Mouse (Mus musculus) layer of hippocampus, adult 9-10 months (tissue): Measurements from ENCODE around the gene Rilpl1.
"Not testable (repeated sequence)": the region's sequence is repeated elsewhere in the genome, so short reads cannot be mapped to it uniquely, and the experiment has no call there.

ENCODE experiments used
- DNase-seq: peaks from one replicate; pipeline ENCODE4 v3.0.0; 2022; ENCODE audit warnings: low spot score

The Rilpl1 gene

DNA sequence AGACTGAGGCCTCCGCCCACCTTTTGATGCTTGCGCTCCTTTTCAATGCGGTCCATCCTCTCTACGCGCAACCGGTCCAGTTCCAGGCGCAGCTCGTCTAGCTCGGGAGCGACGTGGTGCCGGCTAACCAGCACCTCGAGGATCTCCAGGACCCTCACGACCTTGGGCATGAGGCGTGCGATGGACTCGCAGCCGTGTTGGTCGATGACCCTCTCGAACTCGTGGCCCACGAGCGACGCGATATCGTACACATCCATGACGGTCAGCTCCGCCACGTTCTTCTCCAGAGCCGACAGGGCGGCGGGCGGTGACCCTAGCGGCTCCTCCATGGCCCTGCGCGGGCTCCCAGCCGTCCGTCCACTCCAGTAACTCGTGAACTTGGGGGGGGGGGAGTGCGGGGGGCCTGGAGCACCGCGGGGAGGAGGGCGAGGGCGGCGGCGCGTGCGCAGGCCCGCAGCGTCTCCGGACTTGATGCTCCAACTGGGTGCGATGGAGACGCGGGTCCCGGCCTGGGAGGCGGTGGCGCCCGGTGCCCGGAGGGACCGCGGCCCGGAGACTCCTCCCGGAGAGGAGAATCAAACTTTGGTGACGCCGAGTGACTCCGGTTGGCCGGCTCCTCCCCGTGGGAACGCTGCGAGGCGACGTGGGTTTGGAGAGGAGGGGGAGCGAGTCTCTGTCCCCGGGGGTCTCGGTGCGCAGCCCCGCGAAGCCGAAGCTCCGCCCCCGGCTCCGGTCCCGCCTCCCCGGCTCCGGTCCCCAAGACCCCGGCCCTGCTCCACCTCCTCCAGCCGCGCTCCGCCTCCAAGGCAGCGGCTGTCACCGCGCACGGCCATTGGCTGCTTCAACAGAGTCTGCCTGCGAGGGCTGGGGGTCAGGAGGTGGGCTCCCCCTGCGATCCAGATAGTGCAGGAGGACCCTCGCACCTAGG is at the start of gene Rilpl1:
Rilpl1 (minus strand) TSS at position 737 of the 928 bp plus-strand sequence.
- no peak for DNase-seq

DNA sequence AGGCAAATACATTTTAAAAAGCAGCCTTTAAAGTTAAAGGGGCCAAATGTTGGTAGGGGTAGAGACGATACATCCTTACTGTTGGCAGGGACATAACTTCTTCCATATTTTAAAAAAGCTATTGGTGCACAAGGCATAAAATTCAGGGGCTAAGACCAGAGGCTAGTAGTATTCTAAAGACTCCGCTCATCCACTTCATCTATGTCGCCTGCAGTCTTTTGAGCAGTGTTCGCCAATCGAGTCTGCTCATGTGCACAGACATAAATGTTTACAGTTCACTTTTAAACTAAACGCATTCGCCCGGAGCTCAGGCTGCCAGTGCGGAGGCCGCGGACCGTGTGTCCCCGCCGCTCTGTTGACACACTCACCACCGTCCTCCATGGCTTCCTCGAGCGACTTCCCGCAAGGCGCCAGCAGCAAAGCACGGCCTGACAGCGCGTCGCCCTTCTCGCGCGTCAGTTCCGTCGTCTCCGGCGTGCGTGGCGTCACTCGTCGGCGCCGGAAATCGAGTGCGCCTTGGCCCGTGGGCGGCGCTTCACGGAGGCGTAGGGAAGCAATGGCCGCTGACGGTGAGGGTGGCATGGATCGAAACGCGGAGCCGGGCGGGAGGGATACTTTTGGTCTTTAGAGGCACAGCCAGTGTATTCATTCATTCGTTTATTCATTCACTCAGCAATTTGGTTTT is 47.6 kb upstream of the Rilpl1 start, which contains the start of the genes Eif2b1 and Gtf2h3:
Eif2b1 (minus strand) TSS at position 499 of the 685 bp plus-strand sequence.
Gtf2h3 (plus strand) TSS at position 508 of the 685 bp plus-strand sequence.
- DNase-seq = peak; percentile 71

DNA sequence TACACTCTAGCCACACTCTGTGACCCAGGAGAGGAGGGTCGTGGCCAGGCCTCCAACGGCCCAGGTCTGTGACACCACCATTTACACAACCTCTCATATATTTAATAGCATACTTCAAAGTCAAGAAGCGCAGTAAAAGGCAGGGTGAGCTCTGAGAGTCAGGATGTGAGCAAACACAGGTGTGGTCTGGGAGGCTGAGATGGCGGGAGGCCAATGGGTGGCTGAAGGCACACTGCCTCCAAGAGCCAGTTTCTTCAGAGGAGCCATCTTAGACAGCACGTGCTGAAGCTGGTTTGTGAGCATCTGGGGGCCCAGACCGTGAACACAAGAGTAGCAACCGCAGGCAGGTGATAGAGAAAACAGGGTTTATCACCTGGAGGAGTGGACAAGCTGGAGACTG is 44.3 kb upstream of the Rilpl1 start:
- DNase-seq = no peak

DNA sequence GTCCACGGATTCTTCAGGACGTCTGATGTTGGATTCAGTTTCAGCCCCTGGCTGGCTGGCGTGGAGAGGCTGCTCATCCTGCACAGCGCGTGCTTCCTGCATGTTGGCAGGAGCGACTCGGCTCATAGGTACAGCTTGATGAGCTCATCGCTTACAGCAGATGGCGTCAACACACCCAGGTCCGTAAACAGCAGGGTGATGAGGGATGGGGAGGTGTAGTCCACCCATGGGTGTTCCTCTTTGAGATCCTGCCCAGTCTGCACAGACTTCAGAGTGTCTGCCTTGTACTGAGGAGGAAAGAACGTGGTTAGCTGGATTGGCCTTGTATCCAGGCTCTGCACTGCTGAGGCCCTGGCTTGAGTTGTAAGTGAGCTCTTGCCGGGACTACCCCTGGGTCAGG is 39.9 kb upstream of the Rilpl1 start:
- DNase-seq = peak; percentile 29

DNA sequence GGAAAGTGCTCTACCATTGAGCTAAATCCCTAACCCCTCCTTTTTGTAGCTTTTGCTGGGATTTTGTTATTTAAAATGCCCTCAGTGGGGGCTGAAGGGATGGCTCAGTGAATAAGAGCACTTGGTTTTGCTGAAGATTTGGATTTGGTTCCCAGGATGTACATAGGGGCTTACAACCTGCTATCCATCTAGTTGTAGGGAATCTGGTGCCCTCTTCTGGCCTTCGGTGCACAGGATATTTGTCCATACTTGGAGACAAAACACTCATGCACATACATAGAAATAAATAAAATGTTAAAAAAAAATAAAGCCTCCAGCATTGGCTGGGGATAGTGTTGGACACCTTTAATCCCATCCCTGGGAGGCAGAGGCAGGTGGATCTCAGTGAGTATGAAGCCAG is 24.0 kb upstream of the Rilpl1 start:
- DNase-seq = no peak

DNA sequence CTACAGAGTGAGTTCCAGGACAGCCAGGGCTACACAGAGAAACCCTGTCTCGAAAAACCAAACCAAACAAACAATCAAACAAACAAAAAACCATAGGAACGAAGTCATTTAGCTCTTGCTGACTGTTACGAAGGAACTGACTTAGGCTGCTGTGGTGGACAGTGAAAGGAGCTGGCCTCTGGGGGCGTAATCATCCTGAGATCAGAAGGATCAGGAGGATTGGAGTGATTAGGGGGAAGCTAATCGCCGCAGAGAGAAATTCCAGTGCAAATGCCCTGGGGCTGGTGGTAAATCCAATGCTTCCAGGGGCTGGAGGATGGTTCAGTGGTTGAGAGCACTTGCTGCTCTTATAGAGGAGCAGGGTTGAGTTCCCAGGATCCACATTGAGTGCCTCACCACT is 22.4 kb upstream of the Rilpl1 start:
- DNase-seq = no peak

DNA sequence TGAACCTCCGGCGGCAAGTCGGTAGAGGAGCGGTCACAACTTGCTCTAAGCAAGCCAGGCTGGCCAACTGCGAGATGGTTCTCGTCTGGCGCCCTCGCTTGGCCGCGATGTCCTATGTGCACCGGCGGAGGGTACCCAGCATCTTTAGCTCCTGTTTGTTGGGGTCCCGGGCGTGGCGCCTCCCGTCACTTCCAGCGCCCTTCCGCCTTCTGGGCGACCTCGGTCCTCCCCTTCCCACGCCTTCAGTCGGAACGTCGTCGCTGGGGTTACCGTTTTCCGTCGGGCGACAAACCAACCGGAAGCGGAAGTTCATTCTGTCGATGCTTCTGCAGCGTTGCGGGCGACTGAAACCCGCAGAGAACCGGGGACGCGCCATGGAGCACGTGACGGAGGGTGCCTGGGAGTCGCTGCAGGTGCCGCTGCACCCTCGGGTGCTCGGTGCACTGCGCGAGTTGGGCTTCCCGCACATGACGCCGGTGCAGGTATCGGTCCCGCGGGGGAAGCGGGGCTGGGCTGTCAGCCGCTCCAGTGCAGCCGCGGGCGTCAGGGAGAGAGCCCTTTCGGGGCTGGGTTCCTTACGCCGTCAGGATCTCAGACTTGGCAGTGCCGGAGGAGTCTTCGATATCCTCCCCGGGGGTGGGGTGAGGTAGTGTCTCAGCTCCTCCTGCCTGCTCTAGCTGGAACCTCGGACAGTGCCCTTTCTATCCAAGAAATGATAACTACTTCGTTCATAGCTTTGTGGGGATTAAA is 21.5 kb upstream of the Rilpl1 start, which contains the start of gene Ddx55:
Ddx55 (plus strand) TSS at position 307 of the 750 bp plus-strand sequence.
- DNase-seq = no peak

DNA sequence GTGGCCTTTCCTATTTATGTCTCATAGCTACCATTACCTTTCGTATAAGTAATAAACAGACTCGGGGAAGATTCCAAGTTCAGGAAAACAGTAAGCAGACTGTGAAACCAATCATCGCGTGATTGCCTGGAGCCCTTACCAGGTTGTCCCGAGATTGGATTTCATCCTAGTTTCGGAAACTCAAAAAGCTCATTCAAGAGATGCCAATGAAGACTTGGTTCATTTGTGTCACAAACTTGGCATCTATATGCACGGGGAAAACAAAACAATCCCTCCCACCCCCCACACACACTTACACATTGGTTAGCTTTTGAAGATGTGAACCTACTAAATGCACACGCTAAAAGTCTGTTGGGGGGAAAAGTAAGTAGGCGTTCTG is 20.9 kb upstream of the Rilpl1 start:
- no peak for DNase-seq

DNA sequence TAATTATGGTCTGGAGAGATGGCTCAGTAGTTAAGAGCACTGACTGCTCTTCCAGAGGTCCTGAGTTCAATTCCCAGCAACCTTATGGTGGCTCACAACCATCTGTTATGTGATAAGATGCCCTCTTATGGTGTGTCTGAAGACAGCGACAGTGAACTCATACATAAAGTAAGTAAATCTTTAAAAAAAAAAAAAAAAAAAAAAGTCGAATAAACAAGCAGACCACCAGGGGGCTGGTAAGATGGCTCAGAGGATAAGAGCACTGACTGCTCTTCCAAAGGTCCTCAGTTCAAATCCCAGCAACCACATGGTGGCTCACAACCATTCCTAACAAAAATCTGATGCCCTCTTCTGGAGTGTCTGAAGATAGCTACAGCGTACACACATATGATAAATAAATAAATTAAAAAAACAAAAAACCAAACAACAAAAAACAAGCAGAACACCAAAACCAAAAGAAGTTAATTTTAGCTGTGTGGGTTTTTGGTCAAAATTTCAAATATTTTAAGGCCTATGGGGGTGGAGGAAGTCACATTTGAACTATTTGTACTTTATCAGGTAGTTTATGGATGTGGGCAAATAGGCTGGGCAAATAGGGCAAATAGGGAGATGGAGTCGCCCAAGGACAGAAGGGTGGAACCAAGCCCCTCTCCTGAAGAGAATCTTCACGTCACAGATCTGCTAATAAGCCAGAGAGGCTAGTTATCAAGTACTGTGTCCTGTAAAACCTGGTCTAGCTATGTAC is 20.3 kb upstream of the Rilpl1 start:
- DNase-seq = not testable (repeated sequence)

DNA sequence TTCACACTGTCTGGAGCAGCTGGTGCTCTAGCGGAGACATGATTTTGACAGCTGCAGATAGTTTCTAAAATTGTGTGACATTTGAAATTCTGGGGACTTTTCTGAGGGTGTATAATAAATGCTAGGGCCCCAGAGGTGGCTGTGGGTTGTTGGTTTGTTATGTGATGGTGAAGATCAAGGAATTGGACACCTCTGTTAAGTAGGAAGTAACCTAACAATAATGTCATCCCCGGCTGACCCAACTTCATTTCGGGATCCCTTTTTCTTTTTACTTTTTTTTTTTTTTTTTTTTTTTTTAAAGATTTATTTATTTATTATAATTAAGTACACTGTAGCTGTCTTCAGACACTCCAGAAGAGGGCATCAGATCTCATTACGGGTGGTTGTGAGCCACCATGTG is 19.5 kb upstream of the Rilpl1 start:
- not testable (repeated sequence) for DNase-seq

DNA sequence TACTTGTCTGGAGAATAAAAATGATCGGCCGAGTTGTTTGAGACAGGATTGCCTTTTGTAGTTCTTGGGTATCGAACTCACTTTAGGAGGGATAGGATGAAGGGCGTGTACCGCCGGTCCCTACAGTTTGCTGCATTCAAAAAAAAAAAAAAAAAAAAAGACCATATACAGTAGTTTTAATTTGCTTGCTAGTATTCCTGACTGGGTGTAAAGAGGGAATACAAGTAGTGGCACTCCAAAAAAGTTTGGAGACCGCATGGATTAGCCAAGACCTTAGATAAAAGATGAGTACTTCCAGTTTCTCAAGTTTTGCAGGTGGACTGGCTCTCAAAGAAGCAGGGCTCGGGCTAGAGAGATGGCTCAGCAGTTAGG is 10.4 kb upstream of the Rilpl1 start:
- no peak for DNase-seq

DNA sequence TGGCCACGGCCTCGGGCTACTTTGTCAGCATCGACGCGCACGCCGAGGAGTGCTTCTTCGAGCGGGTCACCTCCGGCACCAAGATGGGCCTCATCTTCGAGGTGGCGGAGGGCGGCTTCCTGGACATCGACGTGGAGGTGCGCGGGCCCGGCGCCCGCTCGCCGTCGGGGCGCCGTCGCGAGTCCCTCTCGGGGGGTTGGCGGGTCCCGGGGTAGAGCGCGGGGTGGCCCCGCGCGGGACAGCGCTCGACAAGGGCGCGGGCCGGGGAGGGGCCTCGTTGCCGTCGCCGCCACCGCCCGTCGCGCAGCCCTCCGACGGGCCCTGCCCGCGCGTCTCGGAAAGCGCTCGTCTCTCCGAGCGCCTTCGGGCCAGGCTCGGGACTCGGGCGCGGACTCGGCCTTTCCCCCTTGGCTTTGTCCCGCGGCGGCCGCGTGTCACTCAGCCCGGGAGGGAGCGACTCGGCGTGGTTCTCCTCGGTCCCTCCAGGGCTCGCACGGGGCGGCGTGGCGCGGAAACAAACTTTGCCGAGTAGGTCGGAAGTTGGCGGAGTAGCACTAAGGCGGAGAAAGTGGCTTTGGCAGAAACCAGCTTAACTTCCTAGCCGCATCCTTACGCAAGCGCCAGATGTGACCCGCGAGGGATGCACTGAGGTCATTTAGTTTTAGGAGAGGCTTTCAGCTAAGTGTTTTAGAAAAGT is 9.9 kb upstream of the Rilpl1 start:
- DNase-seq = no peak

DNA sequence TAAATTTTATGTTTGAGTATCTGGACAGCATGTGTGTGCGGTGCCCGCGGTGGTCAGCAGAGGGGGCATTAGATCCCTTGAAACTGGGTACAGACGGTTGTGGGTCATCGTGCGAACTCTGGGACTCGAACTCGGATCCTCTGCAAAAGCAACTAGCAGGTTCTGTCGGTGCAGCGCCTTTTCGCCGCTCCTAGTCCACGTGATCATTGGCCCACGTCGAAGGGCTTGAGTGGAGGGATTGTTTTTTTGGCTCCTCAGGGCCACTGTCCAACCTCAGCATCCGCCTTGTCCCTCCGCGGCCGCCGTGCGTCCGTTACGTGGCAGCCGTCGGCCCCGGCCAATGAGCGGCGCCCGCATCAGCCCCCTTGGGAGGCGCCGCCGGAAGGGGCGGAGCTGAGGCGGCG is 9.2 kb upstream of the Rilpl1 start, which contains the start of gene Tmed2:
Tmed2 (plus strand) TSS at position 313 of the 404 bp plus-strand sequence.
- DNase-seq = peak; percentile 86

DNA sequence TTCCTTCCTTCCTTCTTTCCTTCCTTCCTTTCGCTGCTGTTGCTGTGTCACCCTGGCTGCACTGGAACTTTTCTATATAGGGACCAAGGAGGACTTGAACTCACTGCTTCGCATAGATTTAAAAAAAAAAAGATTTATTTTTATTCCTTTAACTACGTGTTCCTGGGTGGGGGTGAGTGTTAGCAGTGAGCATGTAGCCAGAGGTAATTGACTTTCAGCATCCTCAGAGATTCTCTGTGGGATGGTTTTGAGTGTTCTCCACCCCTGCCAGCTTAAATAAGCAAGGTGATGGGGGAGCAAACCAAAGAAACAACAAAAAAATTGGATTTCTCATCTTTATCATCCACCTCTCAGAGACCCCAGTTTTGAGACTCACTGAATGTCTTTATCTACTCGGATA is 8.7 kb upstream of the Rilpl1 start:
- DNase-seq = no peak

DNA sequence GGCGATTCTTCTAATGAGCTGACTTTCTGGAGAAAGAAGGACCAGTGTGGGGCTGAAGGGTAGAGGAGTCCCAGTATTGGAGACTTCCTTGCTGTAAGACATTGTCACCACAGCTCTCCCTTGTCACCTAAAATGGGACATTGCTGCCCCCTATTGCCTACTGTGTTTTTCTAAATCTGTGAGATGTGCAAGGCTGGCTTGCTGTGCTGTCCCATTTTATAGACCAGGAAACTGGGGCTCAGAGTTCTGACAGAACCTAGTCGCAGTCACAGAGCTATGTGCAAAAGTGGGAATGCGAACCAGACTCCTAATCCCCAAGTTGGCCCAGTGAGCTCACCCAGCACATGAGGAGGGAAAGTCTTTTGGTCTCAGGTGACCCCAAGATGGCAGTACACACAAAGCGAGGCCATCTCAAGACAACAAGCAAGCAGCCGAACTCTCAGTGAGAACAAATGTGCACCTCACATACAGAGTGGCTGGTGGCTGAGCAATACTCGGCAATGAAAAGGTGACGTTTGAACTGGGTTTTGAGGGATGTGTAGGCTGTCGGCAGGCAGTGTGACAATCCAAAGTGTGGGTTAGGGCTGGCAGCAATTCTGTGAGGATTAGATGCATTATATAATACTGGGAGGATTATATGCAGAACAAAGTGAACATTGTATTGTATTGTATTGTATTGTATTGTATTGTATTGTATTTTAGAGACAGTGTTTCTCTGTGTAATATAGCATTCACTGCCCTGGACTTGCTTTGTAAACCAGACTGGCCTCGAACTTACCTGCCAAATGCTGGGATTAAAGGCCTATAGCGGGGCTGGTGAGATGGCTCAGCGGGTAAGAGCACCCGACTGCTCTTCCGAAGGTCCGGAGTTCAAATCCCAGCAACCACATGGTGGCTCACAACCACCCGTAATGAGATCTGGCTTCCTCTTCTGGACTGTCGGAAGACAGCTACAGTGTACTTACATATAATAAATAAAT is 7.9 kb upstream of the Rilpl1 start:
- DNase-seq = peak; percentile 82

DNA sequence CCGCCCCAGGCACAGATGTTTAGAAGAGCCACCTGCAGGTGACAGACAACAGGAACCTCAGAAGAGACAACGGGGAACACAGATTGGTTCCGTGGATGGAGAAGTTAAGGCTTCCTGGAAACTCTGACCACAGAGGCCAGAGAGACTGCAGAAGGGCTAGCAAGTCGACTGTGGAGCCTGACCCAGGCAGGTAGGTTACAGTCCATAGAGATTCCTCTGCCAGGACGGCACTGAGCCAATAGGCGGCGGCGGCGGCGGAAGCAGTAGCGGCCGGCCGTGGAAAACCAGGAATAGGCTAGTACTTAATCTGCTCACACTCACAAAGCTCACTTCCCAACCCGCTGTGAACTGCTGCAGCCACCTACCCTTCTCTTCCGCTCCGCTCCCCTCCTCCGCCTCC is 5.6 kb upstream of the Rilpl1 start:
- no peak for DNase-seq

DNA sequence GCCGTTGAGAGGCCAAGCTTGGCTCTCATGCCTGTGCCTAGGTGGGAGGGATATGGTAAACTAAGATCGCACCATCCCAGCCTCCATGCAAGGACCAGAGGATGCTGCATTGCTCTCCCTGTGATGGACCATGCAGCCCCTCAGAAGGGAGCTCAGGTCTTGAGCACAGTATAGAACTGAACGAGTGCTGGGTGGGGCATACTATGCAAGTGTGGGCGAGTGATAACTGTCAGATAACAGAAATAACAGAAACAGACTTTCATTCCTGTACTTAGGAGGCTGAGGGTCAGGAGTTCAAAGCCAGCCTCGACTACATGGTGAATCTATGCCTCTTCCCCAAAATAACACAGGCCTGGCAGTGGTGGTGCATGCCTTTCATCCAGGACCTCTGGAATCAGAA is 3.8 kb upstream of the Rilpl1 start:
- no peak for DNase-seq

DNA sequence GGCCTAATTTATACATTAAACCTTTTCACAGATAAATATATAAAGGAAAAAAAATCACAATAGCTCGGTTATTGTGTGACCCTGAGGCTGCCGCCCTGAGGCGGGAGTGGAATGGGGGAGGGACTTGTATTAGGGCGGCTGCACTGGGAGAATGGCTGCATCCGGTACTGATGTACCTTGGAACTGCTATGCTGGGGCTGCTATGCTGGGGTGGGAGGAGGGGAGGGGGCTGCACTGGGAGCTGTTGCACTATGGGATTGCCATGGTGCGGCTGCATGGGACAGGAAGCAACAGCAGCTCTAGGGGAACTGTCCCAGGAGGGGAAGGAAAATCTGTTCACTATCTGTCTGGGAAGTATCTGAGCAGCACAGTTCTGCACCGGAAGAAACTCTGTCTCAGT is 1.3 kb upstream of the Rilpl1 start:
- DNase-seq = no peak

DNA sequence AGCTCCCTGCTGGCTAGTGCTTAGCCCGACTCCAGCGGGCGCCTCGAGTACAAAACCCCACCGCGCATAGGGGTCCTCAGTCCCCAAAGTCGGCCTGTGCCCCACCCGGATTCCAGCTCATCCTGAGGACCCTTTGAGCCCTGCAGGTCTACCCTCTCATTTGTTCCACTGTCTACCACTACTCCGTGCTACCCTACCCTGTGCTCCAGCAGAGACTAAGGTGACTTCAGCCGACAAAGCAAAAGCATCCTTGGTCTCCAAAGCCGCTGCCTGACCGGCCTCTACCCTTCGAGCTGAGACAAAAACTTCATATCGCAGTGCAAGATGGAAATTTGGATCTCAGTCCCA is 366 bp upstream of the Rilpl1 start:
- no peak for DNase-seq

DNA sequence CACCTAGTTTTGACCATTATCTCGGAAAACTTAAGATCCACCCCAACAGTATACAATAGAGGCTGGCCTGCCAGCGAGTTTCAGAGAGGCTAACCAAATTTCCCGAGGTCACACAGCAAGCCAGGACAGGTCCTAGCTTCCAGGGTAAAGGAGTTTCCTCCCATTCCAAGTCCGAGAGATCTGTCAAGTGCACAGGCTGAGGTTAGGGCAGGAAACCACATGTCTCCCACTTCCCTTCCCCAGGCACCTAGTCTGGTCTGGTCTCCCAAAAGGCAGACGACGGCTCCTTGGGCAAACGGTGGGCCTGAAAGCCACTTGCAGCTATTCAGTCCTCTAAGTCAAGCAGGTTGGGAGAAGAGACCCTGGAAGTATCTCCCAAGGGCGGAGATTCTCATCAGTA is 1.5 kb downstream of the Rilpl1 start:
- no peak for DNase-seq
